Mouse (Mus musculus) midbrain, postnatal 0 days (tissue): ENCODE measurements around the gene Igfbp4. TPM values are rescaled to one million over a fixed set of nuclear protein-coding genes. Genes with fewer than 3 reads are reported as not detected.

Experiments
- ATAC-seq: fragments of 200-750 bp; cut with Nextera tagmentation; 2 replicates; pipeline ENCODE4 v1.8.0; 2017; ENCODE audit warnings: moderate number of reproducible peaks, mild to moderate bottlenecking, moderate TSS enrichment, moderate library complexity; ENCODE audit not compliant: low FRiP score
- DNase-seq: peaks from one replicate; pipeline ENCODE4 v3.0.0-alpha.2; 2015; ENCODE audit warnings: low spot score
- H3K27ac ChIP-seq: fragments of 300-500 bp; sonication (generic); 2 replicates; pipeline ENCODE4 v1.5.1; 2014; ENCODE audit warnings: low read depth, mild to moderate bottlenecking, low read length, mixed read lengths
- H3K27me3 ChIP-seq: fragments of 300-500 bp; sonication (generic); 2 replicates; pipeline ENCODE4 v1.6.1; 2014; ENCODE audit warnings: low read length, control low read depth, mixed read lengths; ENCODE audit not compliant: insufficient read depth
- H3K36me3 ChIP-seq: fragments of 300-500 bp; sonication (generic); 2 replicates; pipeline ENCODE4 v1.6.1; 2014; ENCODE audit warnings: low read length, control low read depth, mixed read lengths; ENCODE audit not compliant: insufficient read depth
- H3K4me1 ChIP-seq: fragments of 300-500 bp; sonication (generic); 2 replicates; pipeline ENCODE4 v1.6.1; 2014; ENCODE audit warnings: mild to moderate bottlenecking, control low read depth, antibody characterized with exemption, low read length, mixed read lengths; ENCODE audit not compliant: insufficient read depth
- H3K4me2 ChIP-seq: fragments of 300-500 bp; sonication (generic); 2 replicates; pipeline ENCODE4 v1.6.1; 2014; ENCODE audit warnings: low read depth, mild to moderate bottlenecking, low read length, mixed read lengths; ENCODE audit not compliant: poor library complexity, severe bottlenecking
- H3K4me3 ChIP-seq: fragments of 300-500 bp; sonication (generic); 2 replicates; pipeline ENCODE4 v1.5.1; 2014; ENCODE audit warnings: low read depth, mild to moderate bottlenecking, low read length, moderate library complexity
- H3K9ac ChIP-seq: fragments of 300-500 bp; sonication (generic); replicated peaks from 2 replicates; pipeline ENCODE4 v1.6.1; 2014; ENCODE audit warnings: mild to moderate bottlenecking, low read length, moderate library complexity, mixed read lengths; ENCODE audit not compliant: poor library complexity, severe bottlenecking
- H3K9me3 ChIP-seq: fragments of 300-500 bp; sonication (generic); 2 replicates; pipeline ENCODE4 v1.6.1; 2016; ENCODE audit warnings: low read length, control low read depth
- CTCF ChIP-seq: IDR thresholded peaks from 2 replicates; pipeline ENCODE4 v1.5.1; 2016; ENCODE audit warnings: antibody characterized with exemption, mild to moderate bottlenecking
- WGBS: fragments of 180-500 bp; shearing (Covaris S2); extraction: QIAGEN DNeasy Blood & Tissue Kit; methylation state at CpG from one replicate; pipeline ENCODE4 v1.1.7; 2014; 5-methylcytosine and 5-hydroxymethylcytosine counted together
- polyA plus RNA-seq: library from polyadenylated mRNA; unstranded; fragments of >200 nt; fragmentation: Nextera tagmentation; extraction: Ambion mirVana; gene quantifications from 2 replicates; pipeline ENCODE4 v1.2.1, GENCODE M21; 2015
- total RNA-seq: library from RNA; depleted of rRNA; stranded (reverse); fragments of >200 nt; gene quantifications from 2 replicates; pipeline ENCODE4 v1.2.3, GENCODE M21; 2014

Igfbp4 gene
- total and polyA plus RNA-seq, 2 experiments from 2014 or later = 78.8 to 92.4 TPM

DNA sequence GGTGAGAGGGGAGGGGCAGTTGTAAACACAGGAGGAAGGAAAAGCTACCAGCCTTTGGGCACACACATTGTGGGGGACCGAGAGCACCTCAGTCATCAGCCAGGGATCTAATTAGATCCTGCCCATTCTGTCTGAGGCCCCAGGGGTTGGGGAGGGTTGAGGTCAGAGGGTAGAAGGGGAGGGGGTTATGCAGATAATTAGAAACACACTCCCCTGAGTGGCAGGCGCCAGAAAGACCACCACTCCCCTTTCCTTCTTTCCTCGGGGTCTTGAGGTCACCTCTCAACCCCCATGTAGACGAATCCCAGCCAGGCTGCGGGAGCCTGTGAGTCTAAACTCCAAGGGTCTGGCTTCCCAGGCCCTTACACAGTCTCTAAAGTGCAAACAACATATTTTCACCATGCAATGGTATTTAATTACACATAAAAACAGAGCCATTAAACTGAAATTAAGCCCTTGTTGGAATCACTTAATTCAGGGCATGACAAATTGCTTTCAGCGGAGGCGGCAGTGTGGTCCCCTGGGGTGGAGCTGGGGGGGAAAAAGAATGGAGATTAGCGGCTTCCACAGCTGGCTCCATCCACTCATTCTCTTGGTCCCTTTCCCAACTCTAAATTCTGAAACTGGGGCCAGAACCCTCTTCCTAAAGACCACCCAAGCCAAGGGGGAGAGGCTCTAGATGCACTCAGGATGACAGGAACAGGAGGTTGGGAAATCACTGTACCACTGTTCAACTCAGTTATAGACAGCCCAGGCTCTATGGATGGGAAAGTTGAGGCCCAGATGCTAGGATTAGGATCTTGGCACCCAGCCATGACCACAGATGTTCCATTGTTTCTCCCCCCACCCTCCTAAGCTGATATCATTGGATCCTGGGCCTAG lies 14.8 kb downstream of the Igfbp4 start:
- no peak for DNase-seq
- Histone ChIP-seq H3K27ac (no peak overlapping the region), H3K4me1 (no peaks in the 10 kb centered on the region)

DNA sequence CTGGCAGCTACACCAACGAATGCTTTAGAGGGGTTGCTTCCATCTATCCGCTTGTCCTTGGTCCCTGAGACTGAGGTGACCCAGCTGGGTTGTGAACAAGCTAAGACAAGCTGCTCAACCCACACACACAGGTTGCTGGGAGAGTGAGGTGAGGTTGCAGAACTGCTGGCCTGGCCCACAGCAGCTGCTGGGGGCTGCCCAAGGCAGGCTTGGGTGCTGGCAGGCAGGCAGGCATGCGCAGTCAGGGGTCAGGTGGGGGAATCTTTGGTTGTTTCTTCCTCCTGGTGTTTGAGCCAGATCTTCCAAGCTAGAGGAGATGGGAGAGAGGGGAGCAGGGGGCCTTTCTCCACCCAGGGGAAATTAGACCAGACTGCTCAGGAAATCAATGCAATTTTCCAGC lies 19.4 kb downstream of the Igfbp4 start:
- H3K9me3 ChIP-seq = no peaks in the 10 kb centered on the region
- H3K27me3 ChIP-seq = no peaks in the 10 kb centered on the region
- 91% methylated on average over 3 of the region's 3 CpGs for WGBS
- DNase-seq (no peak), ATAC-seq (no peak)
- no peak overlapping the region for H3K4me3 ChIP-seq
- no peak overlapping the region for H3K27ac ChIP-seq
- H3K4me1 ChIP-seq = no peaks in the 10 kb centered on the region
- TF ChIP-seq CTCF = no peak
- no peak overlapping the region for H3K4me2 ChIP-seq
- H3K36me3 ChIP-seq = no peaks in the 10 kb centered on the region
- no peak overlapping the region for H3K9ac ChIP-seq

More for the DNA sequence above, 14.8 kb downstream of the Igfbp4 start:
- TF ChIP-seq CTCF = no peak
- Histone ChIP-seq H3K9ac (no peak overlapping the region), H3K9me3 (no peaks in the 10 kb centered on the region), H3K36me3 (no peaks in the 10 kb centered on the region), H3K4me3 (no peak overlapping the region), H3K27me3 (no peaks in the 10 kb centered on the region), H3K4me2 (no peak overlapping the region)
- no peak for ATAC-seq
- WGBS = 10% methylated on average over 8 of the region's 8 CpGs

GRCm38 (mm10) chr11:99062661-99063060 lies 21.6 kb downstream of the Igfbp4 start:
- Histone ChIP-seq H3K27ac (no peak overlapping the region), H3K27me3 (no peaks in the 10 kb centered on the region), H3K36me3 (no peaks in the 10 kb centered on the region), H3K4me2 (no peak overlapping the region), H3K9me3 (no peaks in the 10 kb centered on the region), H3K4me1 (no peaks in the 10 kb centered on the region), H3K9ac (no peak overlapping the region), H3K4me3 (no peak overlapping the region)
- DNase-seq (no peak), ATAC-seq (no peak)
- 86% methylated on average over 7 of the region's 7 CpGs for WGBS
- no peak for TF ChIP-seq CTCF

DNA sequence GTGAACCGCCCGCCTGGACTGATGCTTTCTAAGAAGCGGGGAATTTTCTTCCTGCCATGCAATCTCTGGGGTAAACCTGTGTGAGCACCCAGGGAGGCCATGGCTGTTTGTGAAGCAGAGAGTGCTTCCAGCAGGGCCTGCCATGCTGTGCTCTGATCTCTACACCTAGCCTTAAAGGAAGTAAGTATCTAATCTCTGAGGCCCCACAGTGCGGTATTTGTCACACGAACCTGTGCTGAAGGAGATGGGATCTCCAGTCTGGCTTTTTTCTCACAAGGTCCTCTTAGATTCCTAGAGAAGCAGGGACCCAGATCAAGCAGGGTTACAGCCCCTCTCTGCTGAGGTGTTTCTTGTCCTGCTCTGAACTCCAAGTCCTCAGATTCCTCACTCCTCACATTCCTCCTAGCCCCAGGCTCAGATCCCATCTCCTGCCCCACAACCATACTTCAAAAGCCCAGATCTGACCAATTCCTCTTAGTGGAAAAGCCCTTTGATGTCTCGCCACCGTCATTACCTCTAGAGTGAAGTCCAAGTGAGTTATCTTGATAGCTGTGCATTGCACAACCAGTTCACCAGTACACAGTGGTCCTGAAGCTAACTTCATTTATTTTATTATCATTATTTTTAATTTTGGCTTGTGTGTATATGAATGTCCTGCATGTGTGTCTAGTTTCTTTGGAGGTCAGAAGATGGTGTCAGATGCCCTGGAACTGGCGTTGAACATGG lies 22.5 kb downstream of the Igfbp4 start:
- Histone ChIP-seq H3K27me3 (no peaks in the 10 kb centered on the region), H3K4me2 (no peak overlapping the region), H3K27ac (no peak overlapping the region), H3K36me3 (no peaks in the 10 kb centered on the region), H3K9ac (no peak overlapping the region), H3K9me3 (no peaks in the 10 kb centered on the region), H3K4me1 (no peaks in the 10 kb centered on the region), H3K4me3 (no peak overlapping the region)
- DNase-seq (no peak), ATAC-seq (no peak)
- 38% methylated on average over 8 of the region's 8 CpGs for WGBS
- TF ChIP-seq CTCF = no peak

DNA sequence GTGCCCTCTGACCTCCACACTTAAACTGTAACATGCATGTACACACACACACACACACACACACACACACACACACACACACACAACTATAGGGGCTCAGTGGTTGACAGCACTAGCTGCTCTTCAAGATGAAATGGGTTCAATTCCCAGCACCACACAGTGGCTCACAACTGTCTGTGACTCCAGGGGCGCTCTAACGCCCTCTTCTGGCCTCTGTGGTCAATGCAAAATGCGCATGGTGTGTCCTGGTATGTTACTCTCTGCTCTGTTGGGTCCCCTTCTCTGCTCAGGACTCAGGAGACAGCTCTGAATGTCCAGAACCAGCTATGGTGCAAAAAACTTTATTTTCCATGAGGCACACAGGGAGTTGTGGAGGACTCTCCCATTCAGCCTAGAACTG lies 24.3 kb downstream of the Igfbp4 start:
- TF ChIP-seq CTCF = no peak
- Histone ChIP-seq H3K27me3 (no peaks in the 10 kb centered on the region), H3K4me2 (no peak overlapping the region), H3K27ac (no peak overlapping the region), H3K36me3 (no peaks in the 10 kb centered on the region), H3K4me1 (no peaks in the 10 kb centered on the region), H3K9me3 (no peaks in the 10 kb centered on the region), H3K4me3 (no peak overlapping the region), H3K9ac (no peak overlapping the region)
- 77% methylated on average over 3 of the region's 3 CpGs for WGBS
- no peak for ATAC-seq
- DNase-seq = no peak

- Histone ChIP-seq H3K4me1 (no peaks in the 10 kb centered on the region), H3K9me3 (no peaks in the 10 kb centered on the region), H3K36me3 (no peaks in the 10 kb centered on the region), H3K27ac (no peak overlapping the region), H3K4me2 (no peak overlapping the region), H3K4me3 (no peak overlapping the region), H3K27me3 (no peaks in the 10 kb centered on the region), H3K9ac (no peak overlapping the region)
- peak; percentile 95 for TF ChIP-seq CTCF
- no peak for ATAC-seq
- peak; percentile 92 for DNase-seq
- WGBS = 11% methylated on average over 2 of the region's 2 CpGs
These were observed 24.9 kb downstream of the Igfbp4 start for GRCm38 (mm10) chr11:99065979-99066378.
